8 mouse cellular contexts compared by ENCODE assay signal in genomic region chr8:110931176-110931939, GRCm38 (mm10). TPM values are rescaled to one million over a fixed set of nuclear protein-coding genes. Genes with fewer than 3 reads are reported as not detected.
DNase-seq lines count a peak whose midpoint lies in the region; ATAC-seq and TF ChIP-seq lines count a peak whose summit lies in the region.
"Had no signal": no experiment of that assay in that cellular context is flagged by ENCODE, and none has a peak within 500 bp of the region (broad histone marks: within the 10 kb centered on the region; RNA-seq: fewer than 3 reads in every experiment).

No protein-coding gene starts in this region.

- H3K4me3 ChIP-seq in gastrocnemius, adult 2 months = peak overlapping the region; percentile 32
- H3K4me3 ChIP-seq in lung, adult 2 months (replicated peaks; ENCODE audit: extremely low read depth, low read depth, low read length) = no peak overlapping the region
- no peak overlapping the region for H3K4me3 ChIP-seq in neural tube, embryonic 15.5 days (replicated peaks)
- H3K4me3 ChIP-seq: stomach, embryonic 15.5 days had no signal

- ATAC-seq in hematopoietic stem cell, adult 5-6 weeks (replicated peaks in 1 of 2; ENCODE audit: insufficient read depth in 1 of 2, low FRiP score in 2 of 2, low TSS enrichment in 1 of 2, low read depth in 1 of 2, poor library complexity in 2 of 2, severe bottlenecking in 2 of 2) = peak; percentile 31 to 53
- no peak for ATAC-seq in neural tube, embryonic 15.5 days (ENCODE audit: low FRiP score)

- peak overlapping the region; percentile 72 for H3K27ac ChIP-seq in gastrocnemius, adult 2 months
- H3K27ac ChIP-seq in neural tube, embryonic 15.5 days (replicated peaks) = no peak overlapping the region
- H3K27ac ChIP-seq: stomach, embryonic 15.5 days had no signal

- no peaks in the 10 kb centered on the region for H3K27me3 ChIP-seq in neural tube, embryonic 15.5 days (replicated peaks)
- H3K27me3 ChIP-seq: stomach, embryonic 15.5 days had no signal

- no peak for TF ChIP-seq POLR2A in lung, adult 2 months (IDR thresholded peaks at IDR 0.05; ENCODE audit: borderline replicate concordance, extremely low read depth, low read depth, low read length)

- TF ChIP-seq CTCF in gastrocnemius, adult 2 months (IDR thresholded peaks at IDR 0.05) = no peak
- TF ChIP-seq CTCF in lung, adult 2 months (IDR thresholded peaks at IDR 0.05; ENCODE audit: insufficient read depth, low read length) = no peak

- no peak overlapping the region for H3K9ac ChIP-seq in neural tube, embryonic 15.5 days (replicated peaks)
- H3K9ac ChIP-seq: stomach, embryonic 15.5 days had no signal

- H3K4me1 ChIP-seq in lung, adult 2 months (ENCODE audit: control insufficient read depth, insufficient read depth, low read length) = peaks cover 21% of the 10 kb centered on the region
- peaks cover 20% of the 10 kb centered on the region for H3K4me1 ChIP-seq in neural tube, embryonic 15.5 days

- intact Hi-C loops in gastrocnemius, adult 2 months (cut with DNase I) = no loop called here

- 51% methylated on average over 12 of the region's 12 CpGs for WGBS in lung, adult 2 months
- 73% methylated on average over 12 of the region's 12 CpGs for WGBS in neural tube, embryonic 15.5 days

- H3K9me3 ChIP-seq in neural tube, embryonic 15.5 days (replicated peaks) = no peaks in the 10 kb centered on the region
- H3K9me3 ChIP-seq: stomach, embryonic 15.5 days had no signal

- H3K4me2 ChIP-seq in neural tube, embryonic 15.5 days = no peak overlapping the region
- H3K4me2 ChIP-seq: stomach, embryonic 15.5 days had no signal

- DNase-seq in MN1 (ENCODE audit: low spot score) = peak; percentile 65
- DNase-seq in adrenal gland, postnatal 14 days = peak; percentile 74
- DNase-seq in gastrocnemius, adult 2 months = peak; percentile 82
- DNase-seq in lung, adult 2 months = peak; percentile 59
- no peak for DNase-seq in left cerebral cortex, adult 11 months (ENCODE audit: low spot score)

- peaks cover 3% of the 10 kb centered on the region; the same call in 1 of the 2 replicates for H3K36me3 ChIP-seq in neural tube, embryonic 15.5 days
- H3K36me3 ChIP-seq: stomach, embryonic 15.5 days had no signal

RNA-seq across cellular contexts. Expression of gene St3gal2, which starts 11.6 kb away (rescaled TPM):
- total RNA-seq in adrenal gland, postnatal 14 days (2021) = 18.5 and 21.6 TPM in 2 replicates
- total RNA-seq in gastrocnemius, adult 2 months (2021) = 10 to 100 TPM; 46.4 to 51.0 TPM
- total RNA-seq in hematopoietic stem cell, adult 5-6 weeks (2017) = 7.1 and 12.3 TPM in 2 replicates
- polyA plus RNA-seq in lung, adult 2 months (2012; rRNA removed) = 41.0 and 48.5 TPM in 2 replicates
- polyA plus RNA-seq in neural tube, embryonic 15.5 days (2015; fragmentation: Nextera tagmentation; extraction: Ambion mirVana) = 23.1 and 24.4 TPM in 2 replicates

RNA-seq across cellular contexts. Expression of gene Fuk, which starts 29.1 kb away (rescaled TPM):
- 7.6 and 10.4 TPM in 2 replicates for total RNA-seq in adrenal gland, postnatal 14 days (2021)
- 1 to 10 TPM; 4.4 TPM for total RNA-seq in gastrocnemius, adult 2 months (2021)
- total RNA-seq in hematopoietic stem cell, adult 5-6 weeks (2017) = 3.3 and 5.6 TPM in 2 replicates
- polyA plus RNA-seq in lung, adult 2 months (2012; rRNA removed) = 15.8 and 17.9 TPM in 2 replicates
- 7.3 and 7.5 TPM in 2 replicates for polyA plus RNA-seq in neural tube, embryonic 15.5 days (2015; fragmentation: Nextera tagmentation; extraction: Ambion mirVana)
